Mouse (Mus musculus) urinary bladder, adult 2 months (tissue): ENCODE data around the gene Cpxm1. TPM values are rescaled to one million over a fixed set of nuclear protein-coding genes. Genes with fewer than 3 reads are reported as not detected.
"Not testable (repeated sequence)": the region's sequence is repeated elsewhere in the genome, so short reads cannot be mapped to it uniquely, and the experiment has no call there.

Source experiments
- DNase-seq: peaks from one replicate; pipeline ENCODE4 v3.0.0; 2022; ENCODE audit warnings: low spot score
- polyA plus RNA-seq: library from polyadenylated mRNA; depleted of rRNA; stranded (reverse); fragments of >200 nt; gene quantifications from 2 replicates; pipeline ENCODE4 v1.2.3, GENCODE M21; 2012

The Cpxm1 gene
- polyA plus RNA-seq, 1 experiment: 99.0 TPM

DNA sequence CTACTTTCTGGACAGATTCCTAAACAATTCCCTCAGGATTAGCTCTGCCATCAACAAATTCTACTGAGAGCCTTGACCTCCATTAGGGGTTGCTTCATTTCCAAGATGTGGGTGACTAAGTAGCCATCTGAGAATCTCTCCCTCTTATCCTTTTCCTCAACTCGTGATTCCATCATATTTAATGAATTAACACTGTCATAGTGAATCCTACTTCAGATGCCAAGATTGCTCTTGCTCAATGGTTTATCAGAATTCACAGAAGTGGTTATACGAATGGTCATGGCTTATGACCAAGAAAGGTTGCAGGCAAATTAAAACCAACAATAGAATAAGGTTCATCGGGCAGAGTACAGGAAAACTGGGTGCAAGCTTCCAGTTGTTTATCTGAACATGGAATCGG is 4.5 kb upstream of the Cpxm1 start:
- no peak for DNase-seq

DNA sequence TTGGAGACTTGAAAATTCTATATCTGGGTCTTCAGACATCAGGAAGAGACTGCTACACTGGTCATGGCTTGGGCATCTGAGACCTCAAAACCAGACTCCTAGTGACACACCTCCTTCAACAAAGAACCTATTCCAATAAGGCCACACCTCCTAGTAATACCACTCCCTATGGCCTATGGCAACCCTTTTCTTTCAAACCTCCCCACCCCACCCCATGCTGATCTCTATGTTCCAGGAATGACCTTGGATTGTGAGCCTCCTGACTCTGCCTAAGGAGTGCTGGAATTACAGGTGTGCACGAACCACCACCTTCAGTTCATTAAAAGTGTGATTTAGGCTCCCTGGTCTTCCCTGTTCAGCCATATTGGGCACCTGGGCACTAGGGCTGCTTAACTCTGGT is 2.7 kb upstream of the Cpxm1 start:
- DNase-seq: no peak

DNA sequence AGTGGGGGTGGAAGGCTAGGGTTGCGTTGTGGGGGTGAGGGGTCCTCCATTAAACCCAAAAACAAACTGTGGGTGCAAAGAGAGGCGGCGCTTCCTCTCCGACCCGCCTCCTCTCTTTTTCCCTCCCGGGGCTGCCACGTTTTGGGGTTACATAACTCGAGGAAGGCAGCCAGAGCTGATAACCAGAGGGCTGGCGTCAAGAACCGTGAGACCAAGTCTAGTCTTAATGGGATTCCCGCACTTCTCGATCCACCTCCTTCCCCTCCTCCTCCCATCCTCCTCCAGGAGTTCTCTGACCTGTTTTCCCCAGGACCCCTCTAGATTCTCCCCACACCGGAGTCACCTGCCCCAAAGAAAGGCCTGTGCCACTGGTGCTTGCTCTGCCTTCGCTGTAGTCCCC is 717 bp upstream of the Cpxm1 start:
- DNase-seq: no peak

DNA sequence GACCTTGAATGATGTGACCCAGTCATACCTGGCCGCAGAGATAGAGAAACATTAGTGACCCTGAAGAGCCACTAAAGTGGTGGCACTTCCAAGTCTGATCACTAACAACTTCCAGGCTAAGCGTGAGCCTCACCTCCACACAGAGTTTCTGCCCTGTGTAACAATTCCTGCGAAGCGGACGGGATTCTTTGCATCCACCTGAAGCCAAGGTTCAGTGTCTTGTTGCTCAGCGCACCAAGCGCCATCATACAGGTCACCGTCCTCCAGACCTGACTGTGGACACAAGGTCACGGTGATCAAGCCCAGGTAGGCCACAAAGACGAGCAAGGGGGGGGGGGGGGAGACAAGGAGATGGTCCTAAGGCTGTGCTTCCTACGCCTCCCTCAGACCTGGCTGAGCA is 1.7 kb downstream of the Cpxm1 start:
- DNase-seq: no peak

DNA sequence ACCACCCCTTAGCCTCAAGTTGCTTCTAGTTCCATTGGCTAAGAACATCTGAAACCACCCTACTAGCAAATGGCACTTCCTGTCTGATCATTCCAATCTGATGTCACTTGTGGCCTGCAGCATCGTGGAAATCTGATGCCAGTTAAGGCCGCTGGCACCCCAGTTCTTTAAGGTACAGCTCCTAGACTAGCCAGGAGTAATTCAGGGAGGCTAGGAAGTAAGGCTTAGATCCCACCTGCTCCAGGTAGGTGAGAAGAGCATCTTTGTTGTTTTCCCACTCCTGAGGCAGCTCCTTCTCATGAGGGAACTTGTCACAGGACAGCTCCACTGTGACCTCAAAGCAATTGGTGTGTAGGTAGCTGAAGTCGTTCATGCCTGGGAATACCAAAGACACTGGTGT is 4.5 kb downstream of the Cpxm1 start:
- no peak for DNase-seq

DNA sequence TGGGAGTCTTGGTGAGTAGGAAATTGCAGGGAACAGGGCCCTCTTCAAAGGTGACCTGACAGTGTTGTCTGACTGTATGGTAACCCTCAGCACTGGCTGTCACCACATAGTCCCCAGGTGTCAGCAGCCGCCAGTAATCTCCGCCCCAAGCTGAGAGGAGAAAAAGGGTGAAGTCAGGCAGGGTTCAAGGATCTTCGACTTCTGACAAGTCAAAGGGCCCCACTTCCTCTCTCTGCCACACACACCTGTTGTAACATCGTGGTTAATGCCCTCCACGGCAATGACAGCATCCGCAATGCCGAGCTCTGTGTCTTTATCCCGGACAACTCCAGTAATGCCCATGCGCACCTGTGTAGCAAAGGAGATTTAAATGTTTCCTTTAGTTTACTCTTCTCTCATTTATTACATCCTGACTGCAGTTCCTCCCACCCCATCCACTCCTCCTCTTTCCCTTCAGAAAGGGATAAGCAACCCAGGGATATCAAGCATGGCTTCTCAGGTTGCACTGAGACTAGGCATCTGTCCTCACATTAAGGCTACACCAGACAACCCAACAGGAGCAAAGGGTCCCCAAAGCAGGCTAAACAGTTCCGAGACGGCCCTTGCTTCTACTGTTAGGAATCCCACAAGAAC is 6.3 kb downstream of the Cpxm1 start:
- no peak for DNase-seq

GRCm38 (mm10) chr2:130388796-130389195 is 8.6 kb downstream of the Cpxm1 start:
- no peak for DNase-seq

GRCm38 (mm10) chr2:130386212-130386611 is 11.2 kb downstream of the Cpxm1 start:
- DNase-seq: no peak

- no peak for DNase-seq
Observed at GRCm38 (mm10) chr2:130383895-130384294, 13.5 kb downstream of the Cpxm1 start.

DNA sequence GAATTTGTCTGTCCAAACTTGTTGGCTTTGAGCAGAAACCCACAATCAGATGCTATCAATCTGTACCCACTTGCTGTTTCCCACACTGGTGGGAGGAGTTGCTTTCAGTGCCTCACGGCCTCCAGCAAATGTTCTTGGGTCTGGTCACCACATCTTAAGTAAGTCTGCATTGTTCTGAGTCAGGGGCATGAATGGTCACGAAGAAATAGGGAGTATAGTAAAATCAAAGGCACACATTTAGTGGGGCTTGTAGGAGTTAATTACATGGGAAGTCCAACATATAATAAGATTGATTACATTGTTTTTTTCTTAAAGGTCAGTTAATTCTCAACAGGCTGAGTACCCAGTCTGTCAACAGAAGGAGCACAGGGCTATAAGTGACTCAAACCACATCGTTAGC is 14.2 kb downstream of the Cpxm1 start:
- no peak for DNase-seq

DNA sequence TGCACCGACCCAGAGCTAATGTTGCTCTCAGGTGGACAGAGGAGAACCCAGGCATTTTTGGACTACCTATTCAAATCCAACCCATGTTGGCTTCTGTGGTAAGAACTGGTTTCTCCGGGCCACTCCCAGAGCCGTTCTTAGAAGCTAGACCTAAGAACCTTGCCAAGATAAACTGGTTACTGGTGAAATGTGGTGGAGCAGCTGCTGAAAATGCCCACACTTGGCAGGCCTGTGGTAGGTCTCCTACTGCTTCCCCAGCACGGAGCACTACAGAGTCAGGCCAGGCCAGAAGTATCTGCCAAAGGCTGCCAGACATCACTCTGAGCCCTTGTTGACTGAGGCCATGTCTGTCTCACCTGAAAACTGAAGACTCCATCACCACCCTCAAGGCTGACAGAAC is 22.4 kb downstream of the Cpxm1 start:
- DNase-seq: no peak

DNA sequence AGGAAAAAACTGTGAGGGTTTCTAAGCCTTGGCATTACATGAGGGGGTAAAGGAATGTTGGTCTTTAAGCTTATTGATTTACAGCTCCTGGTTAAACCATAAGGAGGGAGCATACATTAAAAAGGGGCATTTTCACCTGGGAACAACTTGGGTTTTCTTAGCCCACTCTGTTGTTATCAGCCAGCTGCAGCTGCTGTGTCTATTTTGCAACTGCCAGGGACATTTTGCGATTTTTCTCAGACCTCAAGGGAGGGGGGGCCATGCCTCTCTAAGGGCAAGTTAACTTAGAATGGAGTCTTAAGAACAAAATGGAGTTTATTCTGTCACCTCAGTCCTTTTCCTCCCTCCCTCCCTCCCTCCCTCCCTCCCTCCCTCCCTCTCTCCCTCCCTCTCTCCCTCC is 24.3 kb downstream of the Cpxm1 start:
- not testable (repeated sequence) for DNase-seq

GRCm38 (mm10) chr2:130367386-130367785 is 30.0 kb downstream of the Cpxm1 start:
- DNase-seq: no peak

GRCm38 (mm10) chr2:130365211-130366094 is 31.9 kb downstream of the Cpxm1 start:
- DNase-seq: no peak

- DNase-seq: peak; percentile 31
Observed at GRCm38 (mm10) chr2:130362511-130363026, 34.8 kb downstream of the Cpxm1 start.

DNA sequence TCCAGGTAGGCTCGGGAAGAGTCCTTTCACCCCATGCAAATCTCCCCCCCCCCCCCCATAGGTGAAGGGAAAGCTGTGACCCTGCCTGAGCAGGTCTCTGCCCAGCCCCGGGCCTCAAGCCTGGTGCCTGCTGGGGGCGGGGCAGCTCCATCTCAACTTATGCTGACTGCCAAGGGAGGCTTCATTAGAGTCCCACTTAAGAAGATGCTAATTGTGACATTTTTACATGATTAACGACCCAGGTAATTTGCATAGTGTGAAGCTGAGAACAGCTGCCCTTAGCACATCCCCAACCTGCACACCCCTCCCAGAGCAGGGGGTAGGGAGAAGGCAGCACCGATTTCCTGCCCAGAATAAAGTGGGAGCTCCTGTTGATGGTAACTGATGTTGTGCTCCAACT is 38.5 kb downstream of the Cpxm1 start:
- no peak for DNase-seq

DNA sequence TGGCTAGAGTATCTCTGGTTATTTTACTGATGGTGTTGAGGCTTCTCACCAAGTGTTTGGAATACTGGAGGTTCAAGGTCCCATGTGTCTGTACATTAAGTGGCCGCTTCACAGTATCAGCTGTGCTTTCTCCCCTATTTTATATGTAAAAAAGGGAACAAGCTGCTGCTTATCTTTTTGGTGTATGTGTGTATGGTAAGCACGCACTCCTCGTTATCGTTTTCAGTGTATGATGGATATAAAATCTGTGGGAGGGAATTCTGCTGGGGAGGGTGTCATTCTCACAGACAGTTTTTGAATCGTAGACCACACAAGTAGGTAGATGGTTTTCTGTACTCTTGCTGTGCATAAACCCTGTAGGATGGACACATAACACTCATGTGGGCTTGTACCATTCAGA is 39.8 kb downstream of the Cpxm1 start:
- no peak for DNase-seq

DNA sequence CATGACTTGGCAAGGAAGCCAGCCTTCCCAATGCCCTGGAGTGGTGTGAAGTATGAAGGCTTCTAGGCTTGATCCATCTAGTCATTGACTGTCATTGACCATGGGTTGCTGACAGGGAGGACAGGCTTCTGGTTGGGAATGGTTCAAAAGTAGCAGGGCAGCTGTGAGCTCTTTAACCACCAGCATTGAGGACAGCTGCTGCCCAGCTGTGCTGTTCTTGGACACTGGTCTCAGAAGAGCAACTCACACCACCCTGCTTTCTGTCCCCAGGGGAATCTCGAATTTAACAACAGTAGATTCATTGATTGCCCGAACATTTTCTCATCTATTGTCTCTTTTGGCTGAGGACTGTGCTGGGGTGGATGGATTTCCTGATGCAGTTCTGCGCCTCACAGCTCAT is 43.5 kb downstream of the Cpxm1 start:
- DNase-seq: no peak

DNA sequence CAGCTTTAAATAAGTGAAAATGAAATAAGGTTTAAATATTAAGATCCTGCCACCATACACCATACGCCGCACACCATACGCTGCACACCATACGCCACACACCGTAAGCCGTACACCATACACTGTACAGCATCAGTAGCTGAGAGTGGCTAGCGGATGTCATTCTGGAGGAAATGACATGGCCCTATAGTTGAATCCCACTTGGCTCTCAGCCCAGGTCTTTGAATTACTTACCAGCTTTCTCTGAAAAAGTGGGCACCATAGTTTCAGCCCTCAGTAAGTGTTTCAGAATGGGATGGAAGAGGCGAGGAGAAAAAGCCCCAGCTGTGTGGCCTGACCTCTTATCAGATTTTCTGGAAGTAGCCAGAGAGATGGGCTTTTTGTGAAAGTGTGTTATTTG is 44.0 kb downstream of the Cpxm1 start:
- DNase-seq: no peak

DNA sequence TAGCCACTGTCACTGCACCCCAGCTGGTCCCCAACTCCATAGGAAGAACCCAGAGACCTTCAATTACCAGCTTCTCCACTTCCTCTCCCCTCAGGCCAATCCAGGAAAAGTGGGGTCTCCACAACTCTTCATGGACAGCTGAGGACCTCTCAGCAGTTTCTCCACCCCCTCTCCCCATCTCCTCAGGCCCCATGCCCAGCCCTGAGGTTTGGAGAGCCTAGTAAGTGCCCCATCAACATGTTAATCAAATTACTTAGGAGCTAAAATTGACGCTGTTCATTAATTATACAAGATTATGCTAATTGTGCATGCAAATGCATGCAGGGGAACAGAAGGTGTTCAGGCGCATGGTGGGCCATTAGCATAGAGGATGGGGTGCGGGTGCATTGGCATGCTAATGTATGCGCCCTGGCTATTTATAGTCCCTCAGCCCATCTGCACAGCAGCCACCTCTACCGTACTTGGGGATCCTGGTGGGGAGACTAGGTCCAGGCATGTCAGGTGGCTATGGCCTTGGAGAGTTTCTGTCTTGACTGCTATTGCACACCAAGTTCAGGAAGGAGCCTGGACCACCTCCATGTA is 45.5 kb downstream of the Cpxm1 start:
- no peak for DNase-seq

DNA sequence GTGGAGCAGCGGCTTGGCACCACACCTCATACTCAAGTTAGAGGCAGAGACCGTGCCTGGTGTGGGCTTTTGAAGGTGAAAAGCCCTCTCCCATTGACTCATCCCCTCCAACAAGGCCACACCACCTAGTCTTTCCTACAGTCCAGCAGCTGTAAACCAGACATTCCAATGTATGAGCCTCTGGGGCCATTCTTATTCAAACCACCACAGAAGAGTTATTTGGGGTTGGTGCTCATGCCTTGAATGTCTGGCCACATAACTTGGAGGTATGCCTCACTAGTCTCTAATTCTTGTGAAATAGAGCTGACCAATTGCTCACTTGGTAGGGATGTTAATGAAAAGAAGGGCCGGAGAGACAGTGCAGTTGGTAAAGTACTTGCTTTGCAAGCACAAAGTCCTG is 47.0 kb downstream of the Cpxm1 start:
- no peak for DNase-seq

DNA sequence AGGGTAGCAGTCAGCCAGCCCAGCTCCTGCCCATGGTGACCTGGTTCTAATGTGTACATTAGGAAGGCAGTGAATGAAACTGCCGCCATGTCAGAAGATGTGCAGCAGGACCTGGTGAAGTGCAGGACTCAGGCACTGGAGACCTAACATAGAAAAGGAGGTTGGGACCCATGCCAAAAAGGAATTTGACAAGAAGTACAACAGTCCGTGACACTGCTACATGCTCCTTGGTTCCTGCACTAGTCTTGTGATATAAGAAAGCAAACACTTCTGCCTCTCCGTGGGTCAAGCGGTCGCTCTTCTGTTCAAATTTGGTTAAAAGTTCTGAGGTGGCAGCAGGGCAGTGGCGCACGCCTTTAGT is 56.2 kb downstream of the Cpxm1 start:
- no peak for DNase-seq
